Mouse (Mus musculus) CH12.LX (cell line): ENCODE data around the gene Otoa. TPM values are rescaled to one million over a fixed set of nuclear protein-coding genes. Genes with fewer than 3 reads are reported as not detected.

Experiments
- DNase-seq: peaks from one replicate; pipeline ENCODE4 v3.0.0-alpha.2; 2013; ENCODE audit errors: extremely low read depth
- H3K27ac ChIP-seq: 2 replicates; pipeline ENCODE4 v1.5.1; 2012; ENCODE audit warnings: low read depth, mild to moderate bottlenecking, control low read depth, moderate library complexity; ENCODE audit not compliant: insufficient read depth
- H3K27me3 ChIP-seq: replicated peaks from 2 replicates; pipeline ENCODE3; 2012; ENCODE audit warnings: inconsistent platforms
- H3K36me3 ChIP-seq, 2 experiments: replicated peaks in 1 of 2; 2 replicates each; pipeline versions ENCODE3 to v1.6.1; 2012; ENCODE audit warnings: inconsistent platforms in 1 of 2, low read length in 1 of 2, mild to moderate bottlenecking in 1 of 2, mixed read lengths in 1 of 2, moderate library complexity in 1 of 2; ENCODE audit not compliant: control insufficient read depth in 1 of 2, insufficient read depth in 1 of 2
- H3K4me1 ChIP-seq, 2 experiments: 2 replicates each; pipeline ENCODE4 v1.6.1; 2012; ENCODE audit warnings: inconsistent platforms in 1 of 2, moderate library complexity in 1 of 2; ENCODE audit not compliant: insufficient read depth in 2 of 2, control insufficient read depth in 1 of 2
- H3K4me2 ChIP-seq: 2 replicates; pipeline ENCODE4 v1.6.1; 2012; ENCODE audit warnings: low read depth, mild to moderate bottlenecking, control low read depth; ENCODE audit not compliant: poor library complexity, insufficient read depth, severe bottlenecking
- H3K4me3 ChIP-seq, 3 experiments: fragments of 150-350 bp in 1 of 3; sonication (generic) in 1 of 3; replicated peaks in 1 of 3; 2 replicates each; pipeline versions ENCODE3 to v1.5.1; 2011 to 2012; ENCODE audit warnings: low read depth in 2 of 3, low read length in 2 of 3, mild to moderate bottlenecking in 2 of 3, moderate library complexity in 2 of 3, control low read depth in 1 of 3, improper control_type of control experiment in 1 of 3, inconsistent platforms in 1 of 3, mixed read lengths in 1 of 3; ENCODE audit not compliant: poor library complexity in 1 of 3
- H3K79me2 ChIP-seq: replicated peaks from 2 replicates; pipeline ENCODE4 v1.6.1; 2012; ENCODE audit warnings: mild to moderate bottlenecking, moderate library complexity; ENCODE audit not compliant: control insufficient read depth, poor library complexity, insufficient read depth, severe bottlenecking; ENCODE audit errors: extremely low read depth
- H3K9ac ChIP-seq: 2 replicates; pipeline ENCODE4 v1.6.1; 2012; ENCODE audit warnings: low read depth, mild to moderate bottlenecking, control low read depth, moderate library complexity; ENCODE audit not compliant: insufficient read depth
- H3K9me3 ChIP-seq: replicated peaks from 2 replicates; pipeline ENCODE3; 2012; ENCODE audit warnings: low read length, inconsistent platforms, mixed read lengths
- CTCF ChIP-seq, 2 experiments: IDR thresholded peaks in 1 of 2; conservative IDR thresholded peaks in 1 of 2; 2 replicates each; pipeline ENCODE4 v1.5.1; 2011 to 2012; ENCODE audit warnings: low read depth in 2 of 2, low read length in 2 of 2, improper control_type of control experiment in 1 of 2, inconsistent platforms in 1 of 2, mild to moderate bottlenecking in 1 of 2, moderate library complexity in 1 of 2
- ELF1 ChIP-seq: IDR thresholded peaks from 2 replicates; pipeline ENCODE4 v1.6.1; 2014; ENCODE audit warnings: low read depth, mild to moderate bottlenecking, inconsistent platforms, low read length, improper control_type of control experiment
- HCFC1 ChIP-seq: IDR thresholded peaks from 2 replicates; pipeline ENCODE4 v1.6.1; 2012; ENCODE audit warnings: low read depth, mild to moderate bottlenecking, inconsistent platforms, low read length, improper control_type of control experiment
- KAT2A ChIP-seq: IDR thresholded peaks from 2 replicates; pipeline ENCODE4 v1.6.1; 2012; ENCODE audit warnings: low read length, improper control_type of control experiment, inconsistent platforms; ENCODE audit not compliant: insufficient replicate concordance
- MEF2A ChIP-seq: IDR thresholded peaks from 2 replicates; pipeline ENCODE4 v1.6.1; 2014; ENCODE audit warnings: low read depth, mild to moderate bottlenecking, inconsistent platforms, low read length, improper control_type of control experiment, borderline replicate concordance
- MXI1 ChIP-seq: IDR thresholded peaks from 2 replicates; pipeline ENCODE4 v1.6.1; 2011; ENCODE audit warnings: mild to moderate bottlenecking, low read depth, low read length, improper control_type of control experiment
- NELFE ChIP-seq: IDR thresholded peaks from 2 replicates; pipeline ENCODE4 v1.6.1; 2011; ENCODE audit warnings: low read depth, low read length, improper control_type of control experiment
- NRF1 ChIP-seq: IDR thresholded peaks from 2 replicates; pipeline ENCODE4 v1.6.1; 2014; ENCODE audit warnings: low read depth, mild to moderate bottlenecking, inconsistent platforms, low read length, improper control_type of control experiment, moderate library complexity
- PAX5 ChIP-seq: IDR thresholded peaks from 2 replicates; pipeline ENCODE4 v1.6.1; 2012; ENCODE audit warnings: low read length, inconsistent platforms, mixed read lengths
- RAD21 ChIP-seq: IDR thresholded peaks from 2 replicates; pipeline ENCODE4 v1.6.1; 2011; ENCODE audit warnings: low read depth, mild to moderate bottlenecking, low read length, improper control_type of control experiment, moderate library complexity
- SIN3A ChIP-seq: IDR thresholded peaks from 2 replicates; pipeline ENCODE4 v1.6.1; 2012; ENCODE audit warnings: low read length, improper control_type of control experiment, inconsistent platforms
- SMC3 ChIP-seq: IDR thresholded peaks from 2 replicates; pipeline ENCODE4 v1.6.1; 2011; ENCODE audit warnings: low read depth, low read length, improper control_type of control experiment
- ZC3H11A ChIP-seq: IDR thresholded peaks from 2 replicates; pipeline ENCODE4 v1.6.1; 2012; ENCODE audit warnings: low read depth, mild to moderate bottlenecking, inconsistent platforms, low read length, improper control_type of control experiment
- ZKSCAN1 ChIP-seq: IDR thresholded peaks from 2 replicates; pipeline ENCODE4 v1.6.1; 2012; ENCODE audit warnings: low read depth, inconsistent platforms, low read length, improper control_type of control experiment, borderline replicate concordance
- ZMIZ1 ChIP-seq: IDR thresholded peaks from 2 replicates; pipeline ENCODE4 v1.6.1; 2012; ENCODE audit warnings: low read depth, mild to moderate bottlenecking, inconsistent platforms, low read length, improper control_type of control experiment
- dilution Hi-C: fragments of 300-500 bp; cut with MboI; formaldehyde crosslinking; loops from 2 replicates; pipeline ENCODE4 v1.14.3; 2020; ENCODE audit warnings: low sequenced_read_pairs; ENCODE audit not compliant: extremely low pct_unique_long_range_greater_than_20kb, extremely low pct_ligation_motif_present
- in situ Hi-C: fragments of 300-500 bp; cut with MboI; formaldehyde crosslinking; loops from 3 replicates; pipeline ENCODE4 v1.14.3; 2019; ENCODE audit warnings: low sequenced_read_pairs, low pct_ligation_motif_present, low pct_unique_long_range_greater_than_20kb, mixed read lengths
- polyA plus RNA-seq: library from polyadenylated mRNA; unstranded; fragments of >175 nt; gene quantifications from 2 replicates; pipeline ENCODE4 v1.2.1, GENCODE M21; 2012; ENCODE audit warnings: low read depth; ENCODE audit not compliant: insufficient read length
- total RNA-seq, 2 experiments: library from RNA; depleted of rRNA; stranded (reverse); fragments of 300-350 nt in 1 of 2; fragments of >200 nt in 1 of 2; gene quantifications; 2 replicates each; pipeline ENCODE4 v1.2.3; 2012 to 2014

Gene Otoa
- total and polyA plus RNA-seq, 3 experiments: 0.08 TPM; not detected in 2

GRCm38 (mm10) chr7:121059477-121060218, 21.8 kb upstream of the Otoa start:
- H3K4me2 ChIP-seq: no peak overlapping the region
- no peaks in the 10 kb centered on the region for H3K79me2 ChIP-seq
- in situ Hi-C loops (no loop called here), dilution Hi-C loops (no loop called here)
- H3K27me3 ChIP-seq: no peaks in the 10 kb centered on the region
- peaks cover 19 to 80% of the 10 kb centered on the region in 2 experiments for H3K36me3 ChIP-seq
- no peaks in the 10 kb centered on the region for H3K9me3 ChIP-seq
- no peaks in the 10 kb centered on the region for H3K4me1 ChIP-seq
- no peak overlapping the region for H3K4me3 ChIP-seq
- H3K27ac ChIP-seq: no peak overlapping the region
- no peak overlapping the region for H3K9ac ChIP-seq
- no peak for DNase-seq
- TF ChIP-seq RAD21: no peak
- no peak for TF ChIP-seq NRF1
- no peak for TF ChIP-seq ELF1
- TF ChIP-seq PAX5: no peak
- TF ChIP-seq ZKSCAN1: no peak
- TF ChIP-seq SIN3A: no peak
- no peak for TF ChIP-seq KAT2A
- TF ChIP-seq MEF2A: no peak
- TF ChIP-seq ZMIZ1: no peak
- TF ChIP-seq HCFC1: no peak
- TF ChIP-seq MXI1: no peak

DNA sequence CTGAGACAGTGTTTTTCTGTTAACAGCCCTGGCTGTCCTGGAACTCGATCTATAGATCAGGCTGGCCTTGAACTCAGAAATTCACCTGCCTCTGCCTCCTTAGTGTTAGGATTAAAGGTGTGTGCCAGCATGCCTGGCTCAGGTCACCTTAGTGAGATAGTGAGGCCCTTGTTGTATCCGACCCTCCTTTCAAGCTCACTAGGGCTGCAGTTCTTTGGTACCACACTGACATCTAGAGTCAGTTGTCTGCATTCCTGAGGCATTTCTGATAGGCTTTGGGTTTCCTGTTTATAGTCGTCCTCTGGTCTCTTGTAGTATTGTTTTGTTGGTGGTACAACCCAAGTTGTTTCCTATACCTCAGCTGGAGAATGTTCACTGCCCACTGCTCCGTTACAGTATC, 17.1 kb upstream of the Otoa start:
- TF ChIP-seq SMC3 (peak; percentile 24; the same call in 1 of the 2 replicates), NRF1 (no peak), RAD21 (peak; percentile 52), CTCF (conservative IDR thresholded peaks at IDR 0.05 in 1 of 2, IDR thresholded peaks at IDR 0.05 in 1 of 2; ENCODE audit: low read depth in 2 of 2, low read length in 2 of 2) (peak in 1 of 2 experiments; percentile 52; a peak in 2 of 4 replicates), NELFE (no peak), ZC3H11A (no peak)
- TF ChIP-seq, all 38 proteins: peak for 3
- Histone ChIP-seq H3K4me3 (no peak overlapping the region), H3K27ac (no peak overlapping the region), H3K79me2 (no peaks in the 10 kb centered on the region), H3K4me2 (no peak overlapping the region), H3K9me3 (no peaks in the 10 kb centered on the region), H3K27me3 (no peaks in the 10 kb centered on the region), H3K36me3 (peaks cover 13 to 67% of the 10 kb centered on the region in 2 experiments), H3K4me1 (no peaks in the 10 kb centered on the region), H3K9ac (no peak overlapping the region)
- DNase-seq: no peak
- in situ Hi-C loops (no loop called here), dilution Hi-C loops (no loop called here)
